Mouse (Mus musculus): ENCODE measurements around the gene Iqgap3. TPM values are rescaled to one million over a fixed set of nuclear protein-coding genes. Genes with fewer than 3 reads are reported as not detected.

Gene Iqgap3
- polyA plus RNA-seq, 1 experiment from 2014 or later: 26.7 TPM

GRCm38 (mm10) chr3:88149510-88149974 is 67.8 kb downstream of the Iqgap3 start:
- Histone ChIP-seq H3K9me3 (replicated peaks) (no peaks in the 10 kb centered on the region), H3K27ac (peak overlapping the region; percentile 54), H3K36me3 (0 out of 2 replicates have a peak, but pooled peaks cover 3% of the 10 kb centered on the region), H3K27me3 (ENCODE audit: low read depth, poor library complexity, severe bottlenecking) (no peaks in the 10 kb centered on the region), H3K4me3 (peak overlapping the region; percentile 25; the same call in 1 of the 2 replicates), H3K4me1 (peaks cover 78% of the 10 kb centered on the region)
- no peak for DNase-seq (ENCODE audit: low spot score)
- WGBS: 28% methylated on average over 6 of the region's 6 CpGs

- H3K27me3 ChIP-seq (ENCODE audit: low read depth, poor library complexity, severe bottlenecking): no peaks in the 10 kb centered on the region
- WGBS: 21% methylated on average over 14 of the region's 14 CpGs
- peak overlapping the region; percentile 54 for H3K27ac ChIP-seq
- no peaks in the 10 kb centered on the region for H3K9me3 ChIP-seq (replicated peaks)
- peak; percentile 48 for DNase-seq (ENCODE audit: low spot score)
- peaks cover 70% of the 10 kb centered on the region for H3K4me1 ChIP-seq
- peak overlapping the region; percentile 25 for H3K4me3 ChIP-seq
- peaks cover 8% of the 10 kb centered on the region; the same call in 1 of the 2 replicates for H3K36me3 ChIP-seq
Measured at GRCm38 (mm10) chr3:88150061-88150998, 68.6 kb downstream of the Iqgap3 start.

- Histone ChIP-seq H3K36me3 (peaks cover 12% of the 10 kb centered on the region), H3K9me3 (replicated peaks) (no peaks in the 10 kb centered on the region), H3K27me3 (ENCODE audit: low read depth, poor library complexity, severe bottlenecking) (no peaks in the 10 kb centered on the region), H3K4me3 (peak overlapping the region; percentile 25; the same call in 1 of the 2 replicates), H3K27ac (peak overlapping the region; percentile 54), H3K4me1 (peaks cover 64% of the 10 kb centered on the region)
- 58% methylated on average over 3 of the region's 3 CpGs for WGBS
- no peak for DNase-seq (ENCODE audit: low spot score)
Measured at GRCm38 (mm10) chr3:88150999-88151364, 69.2 kb downstream of the Iqgap3 start.

GRCm38 (mm10) chr3:88152056-88152455 is 70.3 kb downstream of the Iqgap3 start:
- no peak overlapping the region for H3K4me3 ChIP-seq
- 63% methylated on average over 3 of the region's 3 CpGs for WGBS
- H3K36me3 ChIP-seq: peaks cover 22% of the 10 kb centered on the region
- peaks cover 57% of the 10 kb centered on the region for H3K4me1 ChIP-seq
- peak overlapping the region; percentile 54; the same call in 1 of the 2 replicates for H3K27ac ChIP-seq
- no peak for DNase-seq (ENCODE audit: low spot score)
- H3K9me3 ChIP-seq (replicated peaks): no peaks in the 10 kb centered on the region
- no peaks in the 10 kb centered on the region for H3K27me3 ChIP-seq (ENCODE audit: low read depth, poor library complexity, severe bottlenecking)

- no peaks in the 10 kb centered on the region for H3K27me3 ChIP-seq (ENCODE audit: low read depth, poor library complexity, severe bottlenecking)
- DNase-seq (ENCODE audit: low spot score): no peak
- peaks cover 55% of the 10 kb centered on the region for H3K4me1 ChIP-seq
- no peaks in the 10 kb centered on the region for H3K9me3 ChIP-seq (replicated peaks)
- WGBS: 84% methylated on average over 3 of the region's 3 CpGs
- no peak overlapping the region for H3K4me3 ChIP-seq
- peaks cover 33% of the 10 kb centered on the region for H3K36me3 ChIP-seq
- H3K27ac ChIP-seq: 0 out of 2 replicates have a peak overlapping the region, but pooled peaks have one; percentile 2
Measured at GRCm38 (mm10) chr3:88153290-88154011, 71.7 kb downstream of the Iqgap3 start.

GRCm38 (mm10) chr3:88154236-88154635 is 72.5 kb downstream of the Iqgap3 start:
- WGBS: 75% methylated on average over 2 of the region's 2 CpGs
- no peak for DNase-seq (ENCODE audit: low spot score)
- no peak overlapping the region for H3K4me3 ChIP-seq
- H3K36me3 ChIP-seq: peaks cover 41% of the 10 kb centered on the region
- no peaks in the 10 kb centered on the region for H3K9me3 ChIP-seq (replicated peaks)
- H3K27me3 ChIP-seq (ENCODE audit: low read depth, poor library complexity, severe bottlenecking): no peaks in the 10 kb centered on the region
- peaks cover 47% of the 10 kb centered on the region for H3K4me1 ChIP-seq
- H3K27ac ChIP-seq: no peak overlapping the region

- Histone ChIP-seq H3K27ac (no peak overlapping the region), H3K27me3 (ENCODE audit: low read depth, poor library complexity, severe bottlenecking) (no peaks in the 10 kb centered on the region), H3K36me3 (peaks cover 67% of the 10 kb centered on the region), H3K4me3 (no peak overlapping the region), H3K4me1 (peaks cover 21% of the 10 kb centered on the region), H3K9me3 (replicated peaks) (no peaks in the 10 kb centered on the region)
- no peak for DNase-seq (ENCODE audit: low spot score)
Measured at GRCm38 (mm10) chr3:88156817-88157216, 75.0 kb downstream of the Iqgap3 start.

- DNase-seq (ENCODE audit: low spot score): peak; percentile 76
- H3K4me3 ChIP-seq: peak overlapping the region; percentile 21; the same call in 1 of the 2 replicates
- no peaks in the 10 kb centered on the region for H3K27me3 ChIP-seq (ENCODE audit: low read depth, poor library complexity, severe bottlenecking)
- H3K9me3 ChIP-seq (replicated peaks): no peaks in the 10 kb centered on the region
- H3K36me3 ChIP-seq: peaks cover 79% of the 10 kb centered on the region
- peaks cover 16% of the 10 kb centered on the region for H3K4me1 ChIP-seq
- peak overlapping the region; percentile 61 for H3K27ac ChIP-seq
- WGBS: 18% methylated on average over 23 of the region's 23 CpGs
Measured at GRCm38 (mm10) chr3:88157771-88158597, 76.2 kb downstream of the Iqgap3 start.

- DNase-seq (ENCODE audit: low spot score): no peak
- Histone ChIP-seq H3K4me3 (no peak overlapping the region), H3K4me1 (peaks cover 16% of the 10 kb centered on the region), H3K27me3 (ENCODE audit: low read depth, poor library complexity, severe bottlenecking) (no peaks in the 10 kb centered on the region), H3K27ac (no peak overlapping the region; the same call in 1 of the 2 replicates), H3K36me3 (peaks cover 88% of the 10 kb centered on the region), H3K9me3 (replicated peaks) (no peaks in the 10 kb centered on the region)
- 88% methylated on average over 6 of the region's 6 CpGs for WGBS
Measured at GRCm38 (mm10) chr3:88158991-88159390, 77.2 kb downstream of the Iqgap3 start.

- Histone ChIP-seq H3K36me3 (peaks cover 96% of the 10 kb centered on the region), H3K4me3 (no peak overlapping the region)
- WGBS: 80% methylated on average over 6 of the region's 6 CpGs
Measured at GRCm38 (mm10) chr3:88160856-88161255, 79.1 kb downstream of the Iqgap3 start.

GRCm38 (mm10) chr3:88162259-88162658 is 80.5 kb downstream of the Iqgap3 start:
- no peak for DNase-seq (ENCODE audit: low spot score)
- H3K36me3 ChIP-seq: peaks cover 98% of the 10 kb centered on the region

More at GRCm38 (mm10) chr3:88160856-88161255, 79.1 kb downstream of the Iqgap3 start:
- DNase-seq (ENCODE audit: low spot score): no peak
- no peaks in the 10 kb centered on the region for H3K27me3 ChIP-seq (ENCODE audit: low read depth, poor library complexity, severe bottlenecking)
- no peak overlapping the region for H3K27ac ChIP-seq
- no peaks in the 10 kb centered on the region for H3K9me3 ChIP-seq (replicated peaks)
- peaks cover 16% of the 10 kb centered on the region for H3K4me1 ChIP-seq

GRCm38 (mm10) chr3:88162811-88163210 is 81.0 kb downstream of the Iqgap3 start:
- H3K27ac ChIP-seq: no peak overlapping the region
- no peaks in the 10 kb centered on the region for H3K9me3 ChIP-seq (replicated peaks)
- no peak overlapping the region for H3K4me3 ChIP-seq
- peaks cover 5% of the 10 kb centered on the region for H3K4me1 ChIP-seq
- WGBS: 87% methylated on average over 4 of the region's 4 CpGs
- no peaks in the 10 kb centered on the region for H3K27me3 ChIP-seq (ENCODE audit: low read depth, poor library complexity, severe bottlenecking)
- DNase-seq (ENCODE audit: low spot score): no peak
- peaks cover 99% of the 10 kb centered on the region for H3K36me3 ChIP-seq

More at GRCm38 (mm10) chr3:88162259-88162658, 80.5 kb downstream of the Iqgap3 start:
- Histone ChIP-seq H3K4me3 (no peak overlapping the region), H3K27me3 (ENCODE audit: low read depth, poor library complexity, severe bottlenecking) (no peaks in the 10 kb centered on the region), H3K27ac (no peak overlapping the region), H3K9me3 (replicated peaks) (no peaks in the 10 kb centered on the region), H3K4me1 (peaks cover 11% of the 10 kb centered on the region)
- 92% methylated on average over 8 of the region's 8 CpGs for WGBS
